Mouse (Mus musculus) MEL (cell line): Measurements from ENCODE around the gene Ing3. TPM values are rescaled to one million over a fixed set of nuclear protein-coding genes. Genes with fewer than 3 reads are reported as not detected.
A peak's percentile ranks its signal among the peaks of the same experiment; 100 is the strongest.

Experiments
- DNase-seq: peaks from one replicate; pipeline ENCODE4 v3.0.0; 2011; ENCODE audit warnings: low read depth, low spot score
- H3K27ac ChIP-seq: 2 replicates; pipeline ENCODE4 v1.5.1; 2012; ENCODE audit warnings: low read depth, mild to moderate bottlenecking, control low read depth, low read length, moderate library complexity; ENCODE audit not compliant: control insufficient read depth
- H3K27me3 ChIP-seq, 2 experiments: fragments of 150-350 bp in 1 of 2; sonication (generic) in 1 of 2; 2 replicates each; pipeline ENCODE4 v1.6.1; 2012; ENCODE audit warnings: low read length in 2 of 2, mild to moderate bottlenecking in 2 of 2, improper control_type of control experiment in 1 of 2, moderate library complexity in 1 of 2; ENCODE audit not compliant: insufficient read depth in 2 of 2, control insufficient read depth in 1 of 2
- H3K36me3 ChIP-seq, 2 experiments: 2 replicates each; pipeline ENCODE4 v1.6.1; 2012 to 2014; ENCODE audit warnings: low read length in 2 of 2, improper control_type of control experiment in 1 of 2, inconsistent platforms in 1 of 2, mild to moderate bottlenecking in 1 of 2; ENCODE audit not compliant: insufficient read depth in 2 of 2, control insufficient read depth in 1 of 2
- H3K4me1 ChIP-seq, 2 experiments: fragments of 150-350 bp in 1 of 2; sonication (generic) in 1 of 2; 2 replicates each; pipeline ENCODE4 v1.6.1; 2012; ENCODE audit warnings: low read length in 2 of 2, improper control_type of control experiment in 1 of 2, mild to moderate bottlenecking in 1 of 2; ENCODE audit not compliant: insufficient read depth in 2 of 2, control insufficient read depth in 1 of 2
- H3K4me3 ChIP-seq, 2 experiments: fragments of 150-350 bp in 1 of 2; sonication (generic) in 1 of 2; 2 replicates each; pipeline ENCODE4 v1.5.1; 2012; ENCODE audit warnings: low read depth in 2 of 2, low read length in 2 of 2, mild to moderate bottlenecking in 2 of 2, moderate library complexity in 2 of 2, control low read depth in 1 of 2, improper control_type of control experiment in 1 of 2; ENCODE audit not compliant: control insufficient read depth in 1 of 2, insufficient read depth in 1 of 2
- H3K79me2 ChIP-seq: 2 replicates; pipeline ENCODE4 v1.6.1; 2012; ENCODE audit warnings: mild to moderate bottlenecking, low read length, moderate library complexity; ENCODE audit not compliant: control insufficient read depth, poor library complexity, insufficient read depth
- H3K9ac ChIP-seq: 2 replicates; pipeline ENCODE4 v1.6.1; 2012; ENCODE audit warnings: low read depth, mild to moderate bottlenecking, control low read depth, low read length, moderate library complexity; ENCODE audit not compliant: control insufficient read depth, poor library complexity, severe bottlenecking
- H3K9me3 ChIP-seq: fragments of 150-350 bp; sonication (generic); replicated peaks from 2 replicates; pipeline ENCODE4 v1.6.1; 2012; ENCODE audit warnings: mild to moderate bottlenecking, low read length, improper control_type of control experiment, moderate library complexity; ENCODE audit not compliant: insufficient read depth
- CHD1 ChIP-seq: IDR thresholded peaks from 2 replicates; pipeline ENCODE4 v1.6.1; 2012; ENCODE audit warnings: low read depth, mild to moderate bottlenecking, inconsistent platforms, low read length, improper control_type of control experiment
- CTCF ChIP-seq, 3 experiments: IDR thresholded peaks in 2 of 3; conservative IDR thresholded peaks in 1 of 3; 2 replicates each; pipeline ENCODE4 v1.5.1; 2011 to 2012; ENCODE audit warnings: low read length in 3 of 3, low read depth in 2 of 3, mild to moderate bottlenecking in 2 of 3, improper control_type of control experiment in 1 of 3, inconsistent platforms in 1 of 3, mixed read lengths in 1 of 3, moderate library complexity in 1 of 3; ENCODE audit not compliant: control insufficient read depth in 1 of 3, insufficient read depth in 1 of 3, poor library complexity in 1 of 3, severe bottlenecking in 1 of 3
- E2F4 ChIP-seq: IDR thresholded peaks from 2 replicates; pipeline ENCODE4 v1.6.1; 2011; ENCODE audit warnings: low read depth, low read length, improper control_type of control experiment, borderline replicate concordance
- ELF1 ChIP-seq: IDR thresholded peaks from 2 replicates; pipeline ENCODE4 v1.6.1; 2014; ENCODE audit warnings: low read depth, mild to moderate bottlenecking, inconsistent platforms, low read length, improper control_type of control experiment, moderate library complexity
- ETS1 ChIP-seq: IDR thresholded peaks from 2 replicates; pipeline ENCODE4 v1.6.1; 2012; ENCODE audit warnings: low read depth, mild to moderate bottlenecking, inconsistent platforms, low read length, improper control_type of control experiment, moderate library complexity
- GATA1 ChIP-seq: IDR thresholded peaks from 2 replicates; pipeline ENCODE4 v1.6.1; 2011; ENCODE audit warnings: low read depth, low read length, improper control_type of control experiment
- HCFC1 ChIP-seq: IDR thresholded peaks from 2 replicates; pipeline ENCODE4 v1.6.1; 2012; ENCODE audit warnings: low read depth, mild to moderate bottlenecking, inconsistent platforms, low read length, improper control_type of control experiment, moderate library complexity
- KAT2A ChIP-seq: conservative IDR thresholded peaks from 2 replicates; pipeline ENCODE4 v1.6.1; 2012; ENCODE audit warnings: low read depth, low read length, improper control_type of control experiment, inconsistent platforms
- MAZ ChIP-seq: IDR thresholded peaks from 2 replicates; pipeline ENCODE4 v1.6.1; 2012; ENCODE audit warnings: low read depth, mild to moderate bottlenecking, inconsistent platforms, low read length, improper control_type of control experiment
- MEF2A ChIP-seq: IDR thresholded peaks from 2 replicates; pipeline ENCODE4 v1.6.1; 2014; ENCODE audit warnings: low read depth, mild to moderate bottlenecking, inconsistent platforms, low read length, improper control_type of control experiment; ENCODE audit not compliant: poor library complexity, insufficient replicate concordance, severe bottlenecking; ENCODE audit errors: extremely low read depth
- MXI1 ChIP-seq: IDR thresholded peaks from 2 replicates; pipeline ENCODE4 v1.6.1; 2011; ENCODE audit warnings: mild to moderate bottlenecking, low read depth, low read length, improper control_type of control experiment
- MYC ChIP-seq: IDR thresholded peaks from 2 replicates; pipeline ENCODE4 v1.6.1; 2011; ENCODE audit warnings: low read depth, mild to moderate bottlenecking, low read length, improper control_type of control experiment, moderate library complexity
- NRF1 ChIP-seq: IDR thresholded peaks from 2 replicates; pipeline ENCODE4 v1.6.1; 2014; ENCODE audit warnings: low read depth, mild to moderate bottlenecking, inconsistent platforms, low read length, improper control_type of control experiment, moderate library complexity; ENCODE audit not compliant: poor library complexity, insufficient read depth, severe bottlenecking
- POLR2AphosphoS2 ChIP-seq: IDR thresholded peaks from 2 replicates; pipeline ENCODE4 v1.6.1; 2011; ENCODE audit warnings: low read length, improper control_type of control experiment
- POLR2AphosphoS5 ChIP-seq: IDR thresholded peaks from 2 replicates; pipeline ENCODE4 v1.6.1; 2012; ENCODE audit warnings: low read depth, borderline replicate concordance, mild to moderate bottlenecking, inconsistent platforms, low read length, moderate library complexity, mixed read lengths
- RAD21 ChIP-seq: IDR thresholded peaks from 2 replicates; pipeline ENCODE4 v1.6.1; 2011; ENCODE audit warnings: mild to moderate bottlenecking, low read depth, low read length, improper control_type of control experiment
- SMC3 ChIP-seq: IDR thresholded peaks from 2 replicates; pipeline ENCODE4 v1.6.1; 2011; ENCODE audit warnings: low read depth, low read length, improper control_type of control experiment
- TAL1 ChIP-seq: IDR thresholded peaks from 2 replicates; pipeline ENCODE4 v1.6.1; 2012; ENCODE audit warnings: mild to moderate bottlenecking, inconsistent platforms, low read length, moderate library complexity, mixed read lengths
- TBP ChIP-seq: IDR thresholded peaks from 2 replicates; pipeline ENCODE4 v1.8.0; 2011; ENCODE audit warnings: low read depth, low read length, improper control_type of control experiment
- TCF12 ChIP-seq: IDR thresholded peaks from 2 replicates; pipeline ENCODE4 v1.6.1; 2014; ENCODE audit warnings: low read depth, mild to moderate bottlenecking, inconsistent platforms, low read length, improper control_type of control experiment, moderate library complexity
- UBTF ChIP-seq: IDR thresholded peaks from 2 replicates; pipeline ENCODE4 v1.6.1; 2012; ENCODE audit warnings: low read depth, mild to moderate bottlenecking, inconsistent platforms, low read length, improper control_type of control experiment, moderate library complexity, borderline replicate concordance; ENCODE audit not compliant: insufficient read depth
- USF2 ChIP-seq, 2 experiments: IDR thresholded peaks; 2 replicates each; pipeline ENCODE4 v1.6.1; 2011 to 2012; ENCODE audit warnings: improper control_type of control experiment in 2 of 2, low read length in 2 of 2, borderline replicate concordance in 1 of 2, inconsistent platforms in 1 of 2, low read depth in 1 of 2, mild to moderate bottlenecking in 1 of 2; ENCODE audit not compliant: insufficient read depth in 1 of 2
- ZKSCAN1 ChIP-seq: IDR thresholded peaks from 2 replicates; pipeline ENCODE4 v1.6.1; 2012; ENCODE audit warnings: low read depth, mild to moderate bottlenecking, inconsistent platforms, low read length, improper control_type of control experiment, moderate library complexity
- ZNF384 ChIP-seq: IDR thresholded peaks from 2 replicates; pipeline ENCODE4 v1.6.1; 2012; ENCODE audit warnings: low read depth, mild to moderate bottlenecking, inconsistent platforms, low read length, improper control_type of control experiment
- polyA plus RNA-seq, 2 experiments: library from polyadenylated mRNA; stranded (reverse) in 1 of 2; unstranded in 1 of 2; fragments of >175 nt in 1 of 2; fragments of >200 nt in 1 of 2; gene quantifications; 2 replicates each; pipeline versions ENCODE4 v1.2.1 to v1.2.4; 2012; ENCODE audit warnings: low replicate concordance in 2 of 2, low read depth in 1 of 2; ENCODE audit not compliant: insufficient read length in 2 of 2, insufficient read depth in 1 of 2, missing spikeins in 1 of 2
- total RNA-seq: library from RNA; depleted of rRNA; stranded (reverse); fragments of 300-350 nt; gene quantifications from 2 replicates; pipeline ENCODE4 v1.2.3, GENCODE M21; 2012

Ing3 gene
- total and polyA plus RNA-seq, 3 experiments = 13.4 to 16.5 TPM; not detected in 1

GRCm38 (mm10) chr6:21984990-21985731, 35.8 kb downstream of the Ing3 start:
- DNase-seq = peak; percentile 39
- Histone ChIP-seq H3K36me3 (no peaks in the 10 kb centered on the region), H3K4me1 (no peaks in the 10 kb centered on the region), H3K4me3 (no peak overlapping the region), H3K9me3 (no peaks in the 10 kb centered on the region), H3K9ac (no peak overlapping the region), H3K27ac (no peak overlapping the region), H3K79me2 (no peaks in the 10 kb centered on the region), H3K27me3 (no peaks in the 10 kb centered on the region)
- TF ChIP-seq UBTF (no peak), TBP (no peak), MEF2A (no peak), MXI1 (no peak), CHD1 (no peak), KAT2A (no peak), MYC (no peak), HCFC1 (no peak), CTCF (IDR thresholded peaks at IDR 0.05 in 2 of 3, conservative IDR thresholded peaks at IDR 0.05 in 1 of 3; ENCODE audit: control insufficient read depth in 1 of 3, insufficient read depth in 1 of 3, low read depth in 2 of 3, low read length in 3 of 3, poor library complexity in 1 of 3, severe bottlenecking in 1 of 3) (peak; percentile 23 to 53 (median 37); a peak in 4 of 6 replicates), RAD21 (peak; percentile 23), ZNF384 (no peak), E2F4 (no peak), TCF12 (no peak), TAL1 (no peak), USF2 (IDR thresholded peaks at IDR 0.05; ENCODE audit: borderline replicate concordance in 1 of 2, insufficient read depth in 1 of 2, low read depth in 1 of 2, low read length in 2 of 2) (no peak), POLR2AphosphoS5 (no peak), NRF1 (no peak), ETS1 (no peak), GATA1 (no peak), MAZ (no peak), POLR2AphosphoS2 (no peak), SMC3 (peak; percentile 30; the same call in 1 of the 2 replicates), ZKSCAN1 (no peak), ELF1 (no peak)
